Mouse (Mus musculus): Measurements from ENCODE around the gene Igsf21.
A peak's percentile ranks its signal among the peaks of the same experiment; 100 is the strongest.

DNA sequence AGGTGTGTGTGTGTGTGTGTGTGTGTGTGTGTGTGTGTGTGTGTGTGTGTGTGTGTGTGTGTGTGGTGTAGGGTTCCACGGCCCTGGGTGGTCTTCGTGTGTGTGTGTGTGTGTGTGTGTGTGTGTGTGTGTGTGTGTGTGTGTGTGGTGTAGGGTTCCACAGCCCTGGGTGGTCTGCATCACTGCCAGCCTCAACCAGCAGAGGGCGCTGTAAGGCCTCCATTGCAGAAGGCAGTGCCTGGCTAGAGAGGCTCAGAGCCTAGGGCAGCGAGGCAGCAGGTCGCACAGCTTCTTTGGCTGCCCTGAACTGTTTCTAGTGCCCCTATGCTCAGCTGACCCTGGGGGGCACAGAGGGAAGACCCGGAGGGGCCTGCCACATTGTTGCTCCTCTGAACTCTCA, 216.2 kb downstream of the Igsf21 start:
- TF ChIP-seq EP300 (IDR thresholded peaks at IDR 0.05; ENCODE audit: insufficient read depth, low read depth, low read length) = peak; percentile 58
- TF ChIP-seq CTCF (IDR thresholded peaks at IDR 0.05; ENCODE audit: low read depth, low read length) = peak; percentile 90

All from ES-Bruce4 (cell line).